Mouse (Mus musculus): Measurements from ENCODE around the gene Gm28048.

- no peak for TF ChIP-seq POLR2A (IDR thresholded peaks at IDR 0.05; ENCODE audit: low read depth, low read length)
- no peak for TF ChIP-seq CTCF (IDR thresholded peaks at IDR 0.05; ENCODE audit: extremely low read depth, insufficient read depth, insufficient read length, insufficient replicate concordance)
These were observed 181.9 kb downstream of the Gm28048 start for GRCm38 (mm10) chr11:22799987-22800424.
